Mouse (Mus musculus) stomach, postnatal 0 days (tissue): Measurements from ENCODE around the gene Cfap20. TPM values are rescaled to one million over a fixed set of nuclear protein-coding genes. Genes with fewer than 3 reads are reported as not detected.
A peak's percentile ranks its signal among the peaks of the same experiment; 100 is the strongest.
"Not testable (repeated sequence)": the region's sequence is repeated elsewhere in the genome, so short reads cannot be mapped to it uniquely, and the experiment has no call there.

Experiments used
- ATAC-seq: fragments of 200-750 bp; cut with Nextera tagmentation; 2 replicates; pipeline ENCODE4 v1.8.0; 2017; ENCODE audit not compliant: low FRiP score, low TSS enrichment
- DNase-seq: peaks from one replicate; pipeline ENCODE4 v3.0.0-alpha.2; 2016; ENCODE audit warnings: low spot score
- H3K27ac ChIP-seq: fragments of 300-500 bp; sonication (generic); replicated peaks from 2 replicates; pipeline ENCODE4 v1.5.1; 2014; ENCODE audit warnings: mild to moderate bottlenecking, control low read depth
- H3K27me3 ChIP-seq: fragments of 300-500 bp; sonication (generic); 2 replicates; pipeline ENCODE4 v1.6.1; 2014; ENCODE audit warnings: low read length; ENCODE audit not compliant: control insufficient read depth, insufficient read depth
- H3K36me3 ChIP-seq: fragments of 300-500 bp; sonication (generic); 2 replicates; pipeline ENCODE4 v1.6.1; 2014; ENCODE audit warnings: low read length, mixed read lengths; ENCODE audit not compliant: control insufficient read depth, insufficient read depth
- H3K4me1 ChIP-seq: fragments of 300-500 bp; sonication (generic); replicated peaks from 2 replicates; pipeline ENCODE4 v1.6.1; 2014; ENCODE audit warnings: antibody characterized with exemption; ENCODE audit not compliant: control insufficient read depth, insufficient read depth
- H3K4me2 ChIP-seq: fragments of 300-500 bp; sonication (generic); replicated peaks from 2 replicates; pipeline ENCODE4 v1.6.1; 2014; ENCODE audit warnings: low read depth, mild to moderate bottlenecking, control low read depth, moderate library complexity
- H3K4me3 ChIP-seq: fragments of 300-500 bp; sonication (generic); 2 replicates; pipeline ENCODE4 v1.5.1; 2014; ENCODE audit warnings: low read depth, low read length, control low read depth
- H3K9ac ChIP-seq: fragments of 300-500 bp; sonication (generic); 2 replicates; pipeline ENCODE4 v1.6.1; 2014; ENCODE audit warnings: mild to moderate bottlenecking, low read length, control low read depth, mixed read lengths
- H3K9me3 ChIP-seq: fragments of 300-500 bp; sonication (generic); 2 replicates; pipeline ENCODE4 v1.6.1; 2016; ENCODE audit warnings: low read length; ENCODE audit not compliant: control insufficient read depth
- CTCF ChIP-seq: IDR thresholded peaks from 2 replicates; pipeline ENCODE4 v1.5.1; 2016; ENCODE audit warnings: antibody characterized with exemption, low read depth, mild to moderate bottlenecking, moderate library complexity
- EP300 ChIP-seq: optimal IDR thresholded peaks from 2 replicates; pipeline ENCODE3; 2016; ENCODE audit warnings: antibody characterized with exemption
- WGBS: fragments of 180-500 bp; shearing (Covaris S2); extraction: QIAGEN DNeasy Blood & Tissue Kit; methylation state at CpG from one replicate; pipeline ENCODE4 v1.1.7; 2014; 5-methylcytosine and 5-hydroxymethylcytosine counted together
- polyA plus RNA-seq: library from polyadenylated mRNA; unstranded; fragments of >200 nt; fragmentation: Nextera tagmentation; extraction: Ambion mirVana; gene quantifications from 2 replicates; pipeline ENCODE4 v1.2.1, GENCODE M21; 2015

Cfap20 gene
- polyA plus RNA-seq, 1 experiment from 2014 or later, result 85.7 TPM

- no peak for TF ChIP-seq CTCF
- TF ChIP-seq EP300, result no peak
- 74% methylated on average over 3 of the region's 3 CpGs for WGBS
- Histone ChIP-seq H3K4me2 (no peak overlapping the region), H3K4me3 (no peak overlapping the region), H3K36me3 (no peaks in the 10 kb centered on the region), H3K9me3 (no peaks in the 10 kb centered on the region), H3K27ac (no peak overlapping the region), H3K4me1 (no peaks in the 10 kb centered on the region), H3K9ac (no peak overlapping the region), H3K27me3 (no peaks in the 10 kb centered on the region)
- DNase-seq, result no peak
- no peak for ATAC-seq
These were observed 50.2 kb downstream of the Cfap20 start for GRCm38 (mm10) chr8:95384501-95384900.

GRCm38 (mm10) chr8:95381595-95381994 is 53.1 kb downstream of the Cfap20 start:
- Histone ChIP-seq H3K27me3 (no peaks in the 10 kb centered on the region), H3K9ac (no peak overlapping the region), H3K4me1 (no peaks in the 10 kb centered on the region), H3K4me2 (no peak overlapping the region), H3K27ac (no peak overlapping the region), H3K9me3 (no peaks in the 10 kb centered on the region), H3K36me3 (no peaks in the 10 kb centered on the region), H3K4me3 (no peak overlapping the region)
- DNase-seq (no peak), ATAC-seq (no peak)
- 81% methylated on average over 3 of the region's 3 CpGs for WGBS
- TF ChIP-seq EP300 (no peak), CTCF (no peak)

- no peaks in the 10 kb centered on the region for H3K9me3 ChIP-seq
- no peaks in the 10 kb centered on the region for H3K36me3 ChIP-seq
- H3K4me1 ChIP-seq, result no peaks in the 10 kb centered on the region
- H3K4me3 ChIP-seq, result no peak overlapping the region
- DNase-seq, result no peak
- H3K4me2 ChIP-seq, result no peak overlapping the region
- no peaks in the 10 kb centered on the region for H3K27me3 ChIP-seq
- no peak for TF ChIP-seq EP300
- TF ChIP-seq CTCF, result no peak
- ATAC-seq, result no peak
- no peak overlapping the region for H3K9ac ChIP-seq
- H3K27ac ChIP-seq, result no peak overlapping the region
These were observed 53.7 kb downstream of the Cfap20 start for GRCm38 (mm10) chr8:95380953-95381352.

- H3K4me3 ChIP-seq, H3K27me3 ChIP-seq, H3K9ac ChIP-seq, H3K4me1 ChIP-seq, ATAC-seq, DNase-seq, H3K27ac ChIP-seq, H3K4me2 ChIP-seq, H3K9me3 ChIP-seq, H3K36me3 ChIP-seq: not testable (repeated sequence)
- WGBS, result 96% methylated on average over 11 of the region's 11 CpGs
These were observed 55.7 kb downstream of the Cfap20 start for GRCm38 (mm10) chr8:95378928-95379327.

- peak; percentile 89 for ATAC-seq
- no peak overlapping the region for H3K4me2 ChIP-seq
These were observed 56.8 kb downstream of the Cfap20 start for GRCm38 (mm10) chr8:95377863-95378291.

GRCm38 (mm10) chr8:95377101-95377500 is 57.6 kb downstream of the Cfap20 start:
- Histone ChIP-seq H3K4me2 (no peak overlapping the region), H3K9ac (no peak overlapping the region)
- 70% methylated on average over 4 of the region's 4 CpGs for WGBS

More at GRCm38 (mm10) chr8:95377863-95378291, 56.8 kb downstream of the Cfap20 start:
- Histone ChIP-seq H3K9ac (no peak overlapping the region), H3K4me3 (no peak overlapping the region), H3K4me1 (no peaks in the 10 kb centered on the region), H3K9me3 (no peaks in the 10 kb centered on the region), H3K27me3 (no peaks in the 10 kb centered on the region), H3K36me3 (no peaks in the 10 kb centered on the region), H3K27ac (peak overlapping the region; percentile 87)
- TF ChIP-seq CTCF, result no peak
- no peak for TF ChIP-seq EP300
- DNase-seq, result peak; percentile 89
- WGBS, result 10% methylated on average over 7 of the region's 7 CpGs

More at GRCm38 (mm10) chr8:95377101-95377500, 57.6 kb downstream of the Cfap20 start:
- TF ChIP-seq CTCF, result no peak
- TF ChIP-seq EP300, result no peak
- DNase-seq, result no peak
- no peak overlapping the region for H3K4me3 ChIP-seq
- no peaks in the 10 kb centered on the region for H3K27me3 ChIP-seq
- peak overlapping the region; percentile 87 for H3K27ac ChIP-seq
- H3K9me3 ChIP-seq, result no peaks in the 10 kb centered on the region
- H3K36me3 ChIP-seq, result 0 out of 2 replicates have a peak, but pooled peaks cover 3% of the 10 kb centered on the region
- ATAC-seq, result no peak
- H3K4me1 ChIP-seq, result no peaks in the 10 kb centered on the region
